Mouse (Mus musculus) ES-Bruce4 (cell line): Measurements from ENCODE around the gene Ankrd35. TPM values are rescaled to one million over a fixed set of nuclear protein-coding genes. Genes with fewer than 3 reads are reported as not detected.
"Not testable (repeated sequence)": the region's sequence is repeated elsewhere in the genome, so short reads cannot be mapped to it uniquely, and the experiment has no call there.

Source experiments
- H3K27ac ChIP-seq: 2 replicates; pipeline ENCODE4 v1.5.1; 2012; ENCODE audit warnings: low read length, inconsistent platforms; ENCODE audit not compliant: insufficient read depth
- H3K27me3 ChIP-seq: 2 replicates; pipeline ENCODE4 v1.6.1; 2012; ENCODE audit warnings: mild to moderate bottlenecking, low read length, inconsistent platforms; ENCODE audit not compliant: control insufficient read depth, poor library complexity, insufficient read depth, severe bottlenecking
- H3K36me3 ChIP-seq: 2 replicates; pipeline ENCODE4 v1.6.1; 2012; ENCODE audit warnings: inconsistent platforms, mild to moderate bottlenecking, low read length, moderate library complexity; ENCODE audit not compliant: control insufficient read depth, poor library complexity, insufficient read depth, severe bottlenecking
- H3K4me1 ChIP-seq: one replicate; pipeline ENCODE4 v1.8.1; 2011; ENCODE audit warnings: low read length; ENCODE audit not compliant: control insufficient read depth, insufficient read depth
- H3K4me3 ChIP-seq: 2 replicates; pipeline ENCODE4 v1.5.1; 2011; ENCODE audit warnings: low read depth, mild to moderate bottlenecking, low read length
- H3K9ac ChIP-seq: 2 replicates; pipeline ENCODE4 v1.6.1; 2012; ENCODE audit warnings: low read depth, mild to moderate bottlenecking, inconsistent platforms; ENCODE audit not compliant: poor library complexity, severe bottlenecking
- H3K9me3 ChIP-seq: replicated peaks from 2 replicates; pipeline ENCODE4 v1.6.1; 2012; ENCODE audit warnings: mild to moderate bottlenecking, low read length, inconsistent platforms; ENCODE audit not compliant: control insufficient read depth, poor library complexity, insufficient read depth, severe bottlenecking
- CTCF ChIP-seq: IDR thresholded peaks from one replicate; pipeline ENCODE4 v1.8.1; 2011; ENCODE audit warnings: low read depth, low read length
- EP300 ChIP-seq: IDR thresholded peaks from 2 replicates; pipeline ENCODE4 v1.6.1; 2011; ENCODE audit warnings: low read depth, low read length; ENCODE audit not compliant: insufficient read depth
- POLR2A ChIP-seq: IDR thresholded peaks from one replicate; pipeline ENCODE4 v1.8.1; 2011; ENCODE audit warnings: low read length; ENCODE audit not compliant: insufficient read depth
- polyA plus RNA-seq: library from polyadenylated mRNA; stranded (reverse); fragments of >200 nt; gene quantifications from 2 replicates; pipeline ENCODE4 v1.2.4, GENCODE M21; 2011; ENCODE audit warnings: low read depth; ENCODE audit not compliant: missing spikeins, insufficient read depth, insufficient read length

Gene Ankrd35
- polyA plus RNA-seq, 1 experiment = 3.5 TPM

DNA sequence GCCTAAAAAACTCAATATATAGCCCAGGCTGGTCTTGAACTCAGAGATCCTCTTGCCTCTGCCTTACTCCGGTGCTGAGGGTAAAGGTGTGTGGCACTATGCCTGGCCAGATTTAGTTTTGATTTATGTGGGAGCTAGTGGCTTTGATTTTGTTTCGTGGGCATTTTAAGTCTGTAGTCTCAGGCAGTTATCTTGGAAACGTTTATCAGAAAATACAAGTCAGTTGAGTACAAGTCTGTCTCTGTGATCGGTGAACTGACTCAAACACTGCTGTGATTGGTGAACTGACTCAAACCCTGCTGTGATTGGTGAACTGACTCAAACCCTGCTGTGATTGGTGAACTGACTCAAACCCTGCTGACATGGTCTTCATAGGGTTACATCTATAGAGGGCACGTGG is 60.9 kb downstream of the Ankrd35 start:
- H3K4me1 ChIP-seq = peaks cover 8% of the 10 kb centered on the region
- peak overlapping the region; percentile 52; the same call in 1 of the 2 replicates for H3K9ac ChIP-seq
- H3K36me3 ChIP-seq = no peaks in the 10 kb centered on the region
- no peak for TF ChIP-seq CTCF
- no peak for TF ChIP-seq POLR2A
- TF ChIP-seq EP300 = no peak
- H3K27ac ChIP-seq = no peak overlapping the region
- no peaks in the 10 kb centered on the region for H3K27me3 ChIP-seq
- no peaks in the 10 kb centered on the region for H3K9me3 ChIP-seq
- H3K4me3 ChIP-seq = no peak overlapping the region

DNA sequence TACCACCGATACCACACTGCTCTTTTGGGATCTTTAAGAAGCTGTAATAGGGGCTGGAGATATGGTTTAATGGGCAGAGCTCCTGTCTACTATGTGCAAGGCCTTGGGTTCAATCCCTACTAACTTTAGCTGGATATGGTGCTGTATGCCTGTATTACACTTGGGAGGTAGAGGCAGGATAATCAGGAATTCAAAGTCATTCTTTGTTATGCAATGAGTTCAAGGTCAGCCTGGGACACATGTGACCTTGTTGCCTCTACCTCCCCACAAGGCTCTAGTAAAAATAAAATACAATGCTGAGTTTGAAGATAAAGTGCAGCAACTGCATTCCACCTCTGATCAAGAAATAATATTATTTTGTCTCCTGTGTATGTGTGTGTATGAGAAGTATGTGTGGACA is 64.1 kb downstream of the Ankrd35 start:
- no peak overlapping the region for H3K27ac ChIP-seq
- peaks cover 6% of the 10 kb centered on the region for H3K4me1 ChIP-seq
- no peaks in the 10 kb centered on the region for H3K9me3 ChIP-seq
- TF ChIP-seq CTCF = no peak
- TF ChIP-seq POLR2A = no peak
- TF ChIP-seq EP300 = no peak
- H3K9ac ChIP-seq = no peak overlapping the region
- H3K36me3 ChIP-seq = no peaks in the 10 kb centered on the region
- no peaks in the 10 kb centered on the region for H3K27me3 ChIP-seq
- no peak overlapping the region for H3K4me3 ChIP-seq

DNA sequence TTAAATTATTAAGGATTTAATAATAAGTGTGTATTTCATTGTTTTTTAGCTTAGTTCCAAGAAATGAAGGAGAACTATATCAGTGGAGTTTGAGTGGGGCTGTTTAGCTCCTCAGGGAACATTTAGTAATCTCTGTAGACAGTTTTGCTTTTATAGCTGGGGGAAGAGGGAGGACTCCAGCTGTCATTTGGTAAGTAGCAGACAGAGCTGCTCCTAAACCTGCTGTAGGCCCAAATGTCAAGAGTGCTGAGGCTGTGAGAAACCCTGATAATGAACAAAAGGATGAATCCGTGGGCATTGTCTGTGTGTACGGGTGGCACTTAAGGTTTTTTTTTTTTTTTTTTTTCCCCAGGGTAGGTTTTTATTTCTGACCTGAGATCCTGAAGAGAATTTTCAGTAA is 65.3 kb downstream of the Ankrd35 start:
- Histone ChIP-seq H3K9ac (no peak overlapping the region), H3K27ac (no peak overlapping the region), H3K9me3 (no peaks in the 10 kb centered on the region), H3K27me3 (no peaks in the 10 kb centered on the region), H3K4me3 (no peak overlapping the region), H3K36me3 (no peaks in the 10 kb centered on the region), H3K4me1 (peaks cover 3% of the 10 kb centered on the region)
- no peak for TF ChIP-seq POLR2A
- TF ChIP-seq CTCF = no peak
- TF ChIP-seq EP300 = no peak

DNA sequence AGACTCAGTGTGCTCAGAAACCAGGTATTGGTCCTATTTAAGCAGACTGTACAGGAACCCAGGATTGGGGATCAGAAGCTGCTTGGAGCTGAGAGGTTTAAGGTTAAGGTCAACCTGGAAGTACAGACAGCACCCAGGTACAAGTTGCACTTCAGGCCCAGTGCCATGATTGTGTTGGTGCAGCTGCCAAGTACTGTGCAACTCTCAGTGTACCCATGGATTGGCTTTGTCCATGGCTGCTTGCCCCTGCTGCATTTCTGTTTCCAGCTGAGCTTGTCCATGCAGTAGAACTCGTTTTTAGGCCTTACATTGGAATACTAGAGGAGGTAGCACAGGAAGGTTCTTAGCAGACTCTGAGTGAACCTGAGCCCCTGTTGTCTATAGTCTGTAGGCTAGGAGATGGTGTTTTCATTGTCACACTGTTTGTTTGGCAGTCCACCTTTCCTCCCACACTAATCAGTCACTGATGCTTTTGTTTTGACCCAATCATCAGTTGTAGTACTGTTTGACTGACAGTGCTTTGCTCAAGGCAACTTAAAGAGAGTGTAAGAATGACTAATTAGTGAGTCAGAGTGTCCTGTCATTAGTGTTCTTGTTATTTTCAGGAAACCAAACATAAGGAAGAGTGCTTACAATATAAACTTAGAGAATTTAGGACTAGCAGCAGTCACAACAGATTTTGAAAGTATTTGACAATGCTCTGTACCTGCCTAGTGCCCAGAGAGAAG is 67.2 kb downstream of the Ankrd35 start:
- H3K4me1 ChIP-seq = peaks cover under 1% of the 10 kb centered on the region
- H3K9me3 ChIP-seq = no peaks in the 10 kb centered on the region
- H3K36me3 ChIP-seq = no peaks in the 10 kb centered on the region
- H3K27ac ChIP-seq = no peak overlapping the region
- no peaks in the 10 kb centered on the region for H3K27me3 ChIP-seq
- no peak overlapping the region for H3K9ac ChIP-seq
- no peak overlapping the region for H3K4me3 ChIP-seq
- no peak for TF ChIP-seq CTCF
- TF ChIP-seq POLR2A = no peak
- TF ChIP-seq EP300 = no peak

DNA sequence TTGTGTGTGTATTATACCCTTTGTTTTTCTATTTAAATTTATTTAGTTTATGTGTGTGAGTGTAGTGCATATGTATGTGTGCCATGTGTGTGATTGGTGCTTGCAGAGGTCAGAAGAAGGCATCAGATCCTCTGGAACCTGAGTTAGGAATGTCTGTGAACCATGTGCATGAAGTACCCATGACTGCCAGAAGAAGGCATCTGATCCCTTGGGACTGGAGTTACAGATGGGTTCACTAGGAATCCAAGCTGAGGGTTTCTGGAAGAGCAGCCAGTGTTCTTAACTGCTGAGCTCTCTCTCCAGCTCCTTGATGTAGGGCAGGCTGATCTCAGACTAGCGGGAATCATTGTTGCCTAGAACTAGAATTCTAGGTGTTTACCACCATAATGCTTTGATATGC is 68.1 kb downstream of the Ankrd35 start:
- H3K27ac ChIP-seq = no peak overlapping the region
- no peaks in the 10 kb centered on the region for H3K9me3 ChIP-seq
- peaks cover 2% of the 10 kb centered on the region for H3K4me1 ChIP-seq
- H3K36me3 ChIP-seq = no peaks in the 10 kb centered on the region
- H3K27me3 ChIP-seq = no peaks in the 10 kb centered on the region
- H3K4me3 ChIP-seq = no peak overlapping the region
- no peak overlapping the region for H3K9ac ChIP-seq
- TF ChIP-seq POLR2A = no peak
- TF ChIP-seq CTCF = no peak
- TF ChIP-seq EP300 = no peak

DNA sequence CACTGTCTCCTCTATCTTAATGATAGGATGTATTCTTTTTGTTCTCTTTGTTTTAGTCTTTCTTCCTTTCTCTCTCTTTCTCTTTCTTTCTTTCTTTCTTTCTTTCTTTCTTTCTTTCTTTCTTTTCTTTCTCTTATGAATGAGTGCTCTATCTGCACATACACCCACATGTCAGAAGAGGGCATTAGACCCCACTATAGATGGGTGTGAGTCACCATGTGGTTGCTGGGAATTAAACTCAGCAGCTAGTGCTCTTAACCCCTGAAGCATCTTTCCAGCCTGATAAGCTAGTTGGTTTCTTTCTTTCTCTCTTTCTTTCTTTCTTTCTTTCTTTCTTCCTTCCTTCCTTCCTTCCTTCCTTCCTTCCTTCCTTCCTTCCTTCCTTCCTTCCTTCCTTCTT is 70.3 kb downstream of the Ankrd35 start:
- H3K9me3 ChIP-seq, H3K27me3 ChIP-seq, H3K4me3 ChIP-seq, H3K9ac ChIP-seq, H3K36me3 ChIP-seq, H3K4me1 ChIP-seq, H3K27ac ChIP-seq: not testable (repeated sequence)

Other genes with a start within 250 kb of the Ankrd35 start
- 4.6 TPM in 2 replicates for gene BC107364, start 217.8 kb upstream of the Ankrd35 start, polyA plus RNA-seq
- 0.88 and 1.2 TPM in 2 replicates for gene Hfe2, start 145.0 kb upstream of the Ankrd35 start, polyA plus RNA-seq
- gene Txnip, start 112.2 kb upstream of the Ankrd35 start, polyA plus RNA-seq = 450 and 464 TPM in 2 replicates
- gene Gm16253, start 93.1 kb upstream of the Ankrd35 start, polyA plus RNA-seq = 1.1 and 1.7 TPM in 2 replicates
- 16.2 and 22.8 TPM in 2 replicates for gene Polr3gl, start 76.0 kb upstream of the Ankrd35 start, polyA plus RNA-seq
- gene Ankrd34a, start 73.5 kb upstream of the Ankrd35 start, polyA plus RNA-seq = 0.31 and 0.43 TPM in 2 replicates
- gene Lix1l, start 69.0 kb upstream of the Ankrd35 start, polyA plus RNA-seq = 2.5 and 3.1 TPM in 2 replicates
- 325 and 344 TPM in 2 replicates for gene Rbm8a, start 40.2 kb upstream of the Ankrd35 start, polyA plus RNA-seq
- gene Pex11b, start 34.8 kb upstream of the Ankrd35 start, polyA plus RNA-seq = 21.4 and 22.3 TPM in 2 replicates
- 0.35 TPM in 1 of 2 replicates, not detected in the other for gene Gm42957, start 34.7 kb upstream of the Ankrd35 start, polyA plus RNA-seq
- gene Itga10, start 24.5 kb upstream of the Ankrd35 start, polyA plus RNA-seq = 0.43 and 1.1 TPM in 2 replicates
- gene Pias3, start 26.3 kb downstream of the Ankrd35 start, polyA plus RNA-seq = 31.8 and 42.1 TPM in 2 replicates
- gene Nudt17, start 38.4 kb downstream of the Ankrd35 start, polyA plus RNA-seq = 9.9 and 10.7 TPM in 2 replicates
- 43.0 and 46.6 TPM in 2 replicates for gene Polr3c, start 57.5 kb downstream of the Ankrd35 start, polyA plus RNA-seq
- 49.9 and 52.3 TPM in 2 replicates for gene Rnf115, start 57.5 kb downstream of the Ankrd35 start, polyA plus RNA-seq
- 2.4 and 3.2 TPM in 2 replicates for gene Pdzk1, start 159.2 kb downstream of the Ankrd35 start, polyA plus RNA-seq
- not detected in 2 replicates for gene Cd160, start 159.2 kb downstream of the Ankrd35 start, polyA plus RNA-seq
- gene Gja5, start 234.6 kb downstream of the Ankrd35 start, polyA plus RNA-seq = not detected in 2 replicates
- gene Gpr89, start 235.2 kb downstream of the Ankrd35 start, polyA plus RNA-seq = 31.2 and 35.6 TPM in 2 replicates